Mouse (Mus musculus) MEL (cell line): ENCODE measurements around the gene Kcnh7. TPM values are rescaled to one million over a fixed set of nuclear protein-coding genes. Genes with fewer than 3 reads are reported as not detected.

Experiments used
- DNase-seq: peaks from one replicate; pipeline ENCODE4 v3.0.0; 2011; ENCODE audit warnings: low read depth, low spot score
- H3K27ac ChIP-seq: 2 replicates; pipeline ENCODE4 v1.5.1; 2012; ENCODE audit warnings: low read depth, mild to moderate bottlenecking, control low read depth, low read length, moderate library complexity; ENCODE audit not compliant: control insufficient read depth
- H3K27me3 ChIP-seq, 2 experiments: fragments of 150-350 bp in 1 of 2; sonication (generic) in 1 of 2; 2 replicates each; pipeline ENCODE4 v1.6.1; 2012; ENCODE audit warnings: low read length in 2 of 2, mild to moderate bottlenecking in 2 of 2, improper control_type of control experiment in 1 of 2, moderate library complexity in 1 of 2; ENCODE audit not compliant: insufficient read depth in 2 of 2, control insufficient read depth in 1 of 2
- H3K36me3 ChIP-seq, 2 experiments: 2 replicates each; pipeline ENCODE4 v1.6.1; 2012 to 2014; ENCODE audit warnings: low read length in 2 of 2, improper control_type of control experiment in 1 of 2, inconsistent platforms in 1 of 2, mild to moderate bottlenecking in 1 of 2; ENCODE audit not compliant: insufficient read depth in 2 of 2, control insufficient read depth in 1 of 2
- H3K4me1 ChIP-seq, 2 experiments: fragments of 150-350 bp in 1 of 2; sonication (generic) in 1 of 2; 2 replicates each; pipeline ENCODE4 v1.6.1; 2012; ENCODE audit warnings: low read length in 2 of 2, improper control_type of control experiment in 1 of 2, mild to moderate bottlenecking in 1 of 2; ENCODE audit not compliant: insufficient read depth in 2 of 2, control insufficient read depth in 1 of 2
- H3K4me3 ChIP-seq, 2 experiments: fragments of 150-350 bp in 1 of 2; sonication (generic) in 1 of 2; 2 replicates each; pipeline ENCODE4 v1.5.1; 2012; ENCODE audit warnings: low read depth in 2 of 2, low read length in 2 of 2, mild to moderate bottlenecking in 2 of 2, moderate library complexity in 2 of 2, control low read depth in 1 of 2, improper control_type of control experiment in 1 of 2; ENCODE audit not compliant: control insufficient read depth in 1 of 2, insufficient read depth in 1 of 2
- H3K79me2 ChIP-seq: 2 replicates; pipeline ENCODE4 v1.6.1; 2012; ENCODE audit warnings: mild to moderate bottlenecking, low read length, moderate library complexity; ENCODE audit not compliant: control insufficient read depth, poor library complexity, insufficient read depth
- H3K9ac ChIP-seq: 2 replicates; pipeline ENCODE4 v1.6.1; 2012; ENCODE audit warnings: low read depth, mild to moderate bottlenecking, control low read depth, low read length, moderate library complexity; ENCODE audit not compliant: control insufficient read depth, poor library complexity, severe bottlenecking
- H3K9me3 ChIP-seq: fragments of 150-350 bp; sonication (generic); replicated peaks from 2 replicates; pipeline ENCODE4 v1.6.1; 2012; ENCODE audit warnings: mild to moderate bottlenecking, low read length, improper control_type of control experiment, moderate library complexity; ENCODE audit not compliant: insufficient read depth
- CTCF ChIP-seq, 3 experiments: IDR thresholded peaks in 2 of 3; conservative IDR thresholded peaks in 1 of 3; 2 replicates each; pipeline ENCODE4 v1.5.1; 2011 to 2012; ENCODE audit warnings: low read length in 3 of 3, low read depth in 2 of 3, mild to moderate bottlenecking in 2 of 3, improper control_type of control experiment in 1 of 3, inconsistent platforms in 1 of 3, mixed read lengths in 1 of 3, moderate library complexity in 1 of 3; ENCODE audit not compliant: control insufficient read depth in 1 of 3, insufficient read depth in 1 of 3, poor library complexity in 1 of 3, severe bottlenecking in 1 of 3
- E2F4 ChIP-seq: IDR thresholded peaks from 2 replicates; pipeline ENCODE4 v1.6.1; 2011; ENCODE audit warnings: low read depth, low read length, improper control_type of control experiment, borderline replicate concordance
- EP300 ChIP-seq, 2 experiments: IDR thresholded peaks; 2 replicates each; pipeline ENCODE4 v1.6.1; 2011; ENCODE audit warnings: improper control_type of control experiment in 2 of 2, low read length in 2 of 2, low read depth in 1 of 2, mild to moderate bottlenecking in 1 of 2
- ETS1 ChIP-seq: IDR thresholded peaks from 2 replicates; pipeline ENCODE4 v1.6.1; 2012; ENCODE audit warnings: low read depth, mild to moderate bottlenecking, inconsistent platforms, low read length, improper control_type of control experiment, moderate library complexity
- MAX ChIP-seq: IDR thresholded peaks from 2 replicates; pipeline ENCODE4 v1.6.1; 2011; ENCODE audit warnings: low read length, improper control_type of control experiment
- MEF2A ChIP-seq: IDR thresholded peaks from 2 replicates; pipeline ENCODE4 v1.6.1; 2014; ENCODE audit warnings: low read depth, mild to moderate bottlenecking, inconsistent platforms, low read length, improper control_type of control experiment; ENCODE audit not compliant: poor library complexity, insufficient replicate concordance, severe bottlenecking; ENCODE audit errors: extremely low read depth
- MYB ChIP-seq: IDR thresholded peaks from 2 replicates; pipeline ENCODE4 v1.6.1; 2011; ENCODE audit warnings: mild to moderate bottlenecking, low read depth, low read length, improper control_type of control experiment
- NRF1 ChIP-seq: IDR thresholded peaks from 2 replicates; pipeline ENCODE4 v1.6.1; 2014; ENCODE audit warnings: low read depth, mild to moderate bottlenecking, inconsistent platforms, low read length, improper control_type of control experiment, moderate library complexity; ENCODE audit not compliant: poor library complexity, insufficient read depth, severe bottlenecking
- POLR2A ChIP-seq, 2 experiments: IDR thresholded peaks; 2 replicates each; pipeline ENCODE4 v1.6.1; 2011 to 2012; ENCODE audit warnings: low read length in 2 of 2, mild to moderate bottlenecking in 2 of 2, control low read depth in 1 of 2, improper control_type of control experiment in 1 of 2, low read depth in 1 of 2, moderate library complexity in 1 of 2; ENCODE audit not compliant: control insufficient read depth in 1 of 2, insufficient read depth in 1 of 2, poor library complexity in 1 of 2
- POLR2AphosphoS5 ChIP-seq: IDR thresholded peaks from 2 replicates; pipeline ENCODE4 v1.6.1; 2012; ENCODE audit warnings: low read depth, borderline replicate concordance, mild to moderate bottlenecking, inconsistent platforms, low read length, moderate library complexity, mixed read lengths
- SMC3 ChIP-seq: IDR thresholded peaks from 2 replicates; pipeline ENCODE4 v1.6.1; 2011; ENCODE audit warnings: low read depth, low read length, improper control_type of control experiment
- TAL1 ChIP-seq: IDR thresholded peaks from 2 replicates; pipeline ENCODE4 v1.6.1; 2012; ENCODE audit warnings: mild to moderate bottlenecking, inconsistent platforms, low read length, moderate library complexity, mixed read lengths
- TBP ChIP-seq: IDR thresholded peaks from 2 replicates; pipeline ENCODE4 v1.8.0; 2011; ENCODE audit warnings: low read depth, low read length, improper control_type of control experiment
- ZKSCAN1 ChIP-seq: IDR thresholded peaks from 2 replicates; pipeline ENCODE4 v1.6.1; 2012; ENCODE audit warnings: low read depth, mild to moderate bottlenecking, inconsistent platforms, low read length, improper control_type of control experiment, moderate library complexity
- polyA plus RNA-seq, 2 experiments: library from polyadenylated mRNA; stranded (reverse) in 1 of 2; unstranded in 1 of 2; fragments of >175 nt in 1 of 2; fragments of >200 nt in 1 of 2; gene quantifications; 2 replicates each; pipeline versions ENCODE4 v1.2.1 to v1.2.4; 2012; ENCODE audit warnings: low replicate concordance in 2 of 2, low read depth in 1 of 2; ENCODE audit not compliant: insufficient read length in 2 of 2, insufficient read depth in 1 of 2, missing spikeins in 1 of 2
- total RNA-seq: library from RNA; depleted of rRNA; stranded (reverse); fragments of 300-350 nt; gene quantifications from 2 replicates; pipeline ENCODE4 v1.2.3, GENCODE M21; 2012

Kcnh7 gene
- total and polyA plus RNA-seq, 3 experiments: under 0.01 to 0.13 TPM; not detected in 1

DNA sequence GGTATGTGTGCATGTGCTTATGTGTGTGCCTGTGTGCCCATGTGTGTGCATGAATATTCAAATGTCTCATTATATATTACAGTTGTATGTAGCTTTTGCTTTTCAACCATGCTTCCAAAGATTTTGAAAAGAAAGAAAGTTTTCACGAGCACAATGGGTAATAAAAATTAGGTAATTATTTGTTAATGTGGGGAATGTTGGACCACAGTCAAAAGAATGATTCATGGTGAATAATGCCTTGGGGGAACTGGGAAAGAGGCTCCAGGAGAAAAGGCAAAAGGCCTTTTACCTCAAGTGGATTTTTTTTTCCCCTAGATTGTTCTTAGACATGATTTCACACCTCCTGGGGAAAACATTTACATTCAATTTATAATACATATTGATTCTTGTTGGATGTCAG, 458.1 kb downstream of the Kcnh7 start:
- TF ChIP-seq ZKSCAN1: no peak
- no peak for TF ChIP-seq SMC3
- TF ChIP-seq POLR2A (IDR thresholded peaks at IDR 0.05; ENCODE audit: control insufficient read depth in 1 of 2, insufficient read depth in 1 of 2, low read depth in 1 of 2, low read length in 2 of 2, poor library complexity in 1 of 2): no peak
- TF ChIP-seq MYB: no peak
- no peak for TF ChIP-seq E2F4
- no peak for TF ChIP-seq TBP
- TF ChIP-seq POLR2AphosphoS5: no peak
- no peak for TF ChIP-seq NRF1
- TF ChIP-seq CTCF (IDR thresholded peaks at IDR 0.05 in 2 of 3, conservative IDR thresholded peaks at IDR 0.05 in 1 of 3; ENCODE audit: control insufficient read depth in 1 of 3, insufficient read depth in 1 of 3, low read depth in 2 of 3, low read length in 3 of 3, poor library complexity in 1 of 3, severe bottlenecking in 1 of 3): no peak
- TF ChIP-seq TAL1: no peak
- TF ChIP-seq EP300 (IDR thresholded peaks at IDR 0.05; ENCODE audit: low read depth in 1 of 2, low read length in 2 of 2): no peak
- Histone ChIP-seq H3K27me3 (peaks cover 0 to 10% of the 10 kb centered on the region in 2 experiments; a peak in 3 of 4 replicates), H3K36me3 (no peaks in the 10 kb centered on the region), H3K9ac (no peak overlapping the region), H3K79me2 (no peaks in the 10 kb centered on the region), H3K4me1 (no peaks in the 10 kb centered on the region), H3K9me3 (no peaks in the 10 kb centered on the region), H3K4me3 (no peak overlapping the region), H3K27ac (no peak overlapping the region)
- DNase-seq: no peak

GRCm38 (mm10) chr2:62718411-62718810, 465.7 kb downstream of the Kcnh7 start:
- no peaks in the 10 kb centered on the region for H3K79me2 ChIP-seq
- no peaks in the 10 kb centered on the region for H3K9me3 ChIP-seq
- H3K36me3 ChIP-seq: no peaks in the 10 kb centered on the region
- peaks cover 0 to 8% of the 10 kb centered on the region in 2 experiments; a peak in 3 of 4 replicates for H3K27me3 ChIP-seq
- H3K4me3 ChIP-seq: no peak overlapping the region
- H3K4me1 ChIP-seq: no peaks in the 10 kb centered on the region
- H3K27ac ChIP-seq: no peak overlapping the region
- TF ChIP-seq MAX (no peak), MEF2A (peak; percentile 68; the same call in 1 of the 2 replicates)
- H3K9ac ChIP-seq: no peak overlapping the region
- DNase-seq: peak; percentile 30

DNA sequence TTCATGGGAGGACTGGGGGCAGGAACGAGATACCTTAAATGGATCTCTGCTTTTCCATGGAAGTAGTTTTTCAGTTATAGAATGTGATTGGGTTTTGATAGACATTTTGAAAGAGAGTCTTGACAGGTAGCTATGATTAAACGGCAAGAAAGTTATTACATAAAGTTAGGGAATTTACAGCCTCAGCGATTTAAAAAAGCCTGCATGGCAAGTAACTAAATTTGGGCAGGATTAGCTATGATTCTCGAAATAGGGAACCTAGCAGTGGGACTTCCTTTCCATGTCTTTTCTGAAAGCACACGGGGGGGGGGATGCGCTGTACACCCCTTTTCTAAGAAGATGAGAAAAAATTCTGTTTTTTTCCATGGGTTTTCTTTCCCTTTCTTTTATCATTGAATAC, 466.8 kb downstream of the Kcnh7 start:
- Histone ChIP-seq H3K9ac (no peak overlapping the region), H3K27me3 (peaks cover 0 to 4% of the 10 kb centered on the region in 2 experiments; a peak in 3 of 4 replicates), H3K27ac (no peak overlapping the region), H3K9me3 (no peaks in the 10 kb centered on the region), H3K36me3 (no peaks in the 10 kb centered on the region), H3K4me3 (no peak overlapping the region), H3K4me1 (no peaks in the 10 kb centered on the region), H3K79me2 (no peaks in the 10 kb centered on the region)
- no peak for TF ChIP-seq POLR2A (IDR thresholded peaks at IDR 0.05; ENCODE audit: control insufficient read depth in 1 of 2, insufficient read depth in 1 of 2, low read depth in 1 of 2, low read length in 2 of 2, poor library complexity in 1 of 2)
- TF ChIP-seq CTCF (IDR thresholded peaks at IDR 0.05 in 2 of 3, conservative IDR thresholded peaks at IDR 0.05 in 1 of 3; ENCODE audit: control insufficient read depth in 1 of 3, insufficient read depth in 1 of 3, low read depth in 2 of 3, low read length in 3 of 3, poor library complexity in 1 of 3, severe bottlenecking in 1 of 3): no peak
- no peak for TF ChIP-seq ETS1
- no peak for DNase-seq
